8 mouse cellular contexts compared by ENCODE assay signal in the genomic region with DNA sequence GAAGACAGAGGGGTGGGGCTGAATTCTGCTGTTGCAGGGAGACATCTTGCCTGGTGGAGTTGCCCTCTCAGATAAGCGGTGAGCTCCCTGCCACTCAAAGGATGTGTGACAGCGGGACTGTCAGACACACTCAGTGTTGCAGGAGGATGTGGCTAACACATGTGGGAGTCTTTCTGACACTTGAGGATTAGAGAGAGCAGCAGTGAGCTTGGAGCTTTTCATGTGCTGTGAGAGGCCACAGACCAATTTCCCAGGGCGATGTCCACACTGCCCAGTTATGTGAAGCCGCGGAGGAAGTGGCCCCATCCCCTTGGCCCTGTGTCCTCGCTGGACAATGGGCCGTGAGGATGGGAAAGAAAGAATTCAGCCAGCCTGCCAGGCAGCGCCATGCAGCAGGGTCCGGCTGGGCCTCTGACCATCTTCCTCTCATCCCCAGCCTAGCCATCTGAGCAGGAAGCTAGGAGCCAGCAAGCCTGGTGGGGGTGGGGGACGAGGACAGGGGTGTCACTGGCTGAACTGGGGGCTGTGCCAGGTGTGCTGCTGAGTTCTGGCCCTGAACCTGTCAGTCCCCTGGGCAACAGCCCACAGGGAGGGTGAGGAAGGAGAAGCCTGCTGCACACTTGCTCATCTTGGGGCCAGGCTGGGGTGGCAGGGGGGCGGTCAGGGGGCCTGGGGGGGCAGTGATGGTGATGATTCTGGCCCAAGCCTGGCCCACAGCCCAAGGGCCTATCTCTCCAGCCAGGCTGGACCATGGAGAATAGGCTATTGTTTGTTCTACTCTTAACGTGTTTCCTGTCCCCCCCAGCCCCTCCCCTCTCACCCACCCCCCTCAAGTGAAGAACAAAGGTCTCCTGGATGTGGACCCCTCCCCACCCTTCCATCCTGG. TPM values are rescaled to one million over a fixed set of nuclear protein-coding genes. Genes with fewer than 3 reads are reported as not detected.
DNase-seq lines count a peak whose midpoint lies in the region; ATAC-seq lines count a peak whose summit lies in the region.

No protein-coding gene starts in this region.

- WGBS in neural tube, embryonic 11.5 days = 15% methylated on average over 11 of the region's 12 CpGs
- WGBS in heart, embryonic 14.5 days = 24% methylated on average over 12 of the region's 12 CpGs
- WGBS in kidney, embryonic 16.5 days = 15% methylated on average over 12 of the region's 12 CpGs

- H3K27me3 ChIP-seq in neural tube, embryonic 11.5 days (ENCODE audit: control insufficient read depth, insufficient read depth, low read length) = no peaks in the 10 kb centered on the region
- no peaks in the 10 kb centered on the region for H3K27me3 ChIP-seq in heart, embryonic 14.5 days (ENCODE audit: control insufficient read depth, insufficient read depth, low read length)
- H3K27me3 ChIP-seq in kidney, embryonic 16.5 days (ENCODE audit: insufficient read depth, low read length) = no peaks in the 10 kb centered on the region

- H3K4me2 ChIP-seq in neural tube, embryonic 11.5 days (ENCODE audit: low read depth) = no peak overlapping the region
- H3K4me2 ChIP-seq in heart, embryonic 14.5 days (ENCODE audit: low read length) = peak overlapping the region; percentile 18; the same call in 1 of the 2 replicates
- H3K4me2 ChIP-seq in kidney, embryonic 16.5 days (replicated peaks; ENCODE audit: low read depth, low read length) = no peak overlapping the region

- no peaks in the 10 kb centered on the region for H3K36me3 ChIP-seq in neural tube, embryonic 11.5 days (ENCODE audit: control insufficient read depth, insufficient read depth, low read length)
- no peaks in the 10 kb centered on the region for H3K36me3 ChIP-seq in heart, embryonic 14.5 days (ENCODE audit: control insufficient read depth, insufficient read depth, low read length)
- no peaks in the 10 kb centered on the region for H3K36me3 ChIP-seq in kidney, embryonic 16.5 days (ENCODE audit: insufficient read depth, low read length)

- H3K4me3 ChIP-seq in neural tube, embryonic 11.5 days (ENCODE audit: low read depth, low read length) = no peak overlapping the region
- no peak overlapping the region for H3K4me3 ChIP-seq in heart, embryonic 14.5 days (ENCODE audit: control insufficient read depth in 1 of 2, insufficient read depth in 1 of 2, low read depth in 1 of 2, low read length in 2 of 2)
- no peak overlapping the region for H3K4me3 ChIP-seq in kidney, embryonic 16.5 days (ENCODE audit: low read length)

- H3K9me3 ChIP-seq in neural tube, embryonic 11.5 days (ENCODE audit: control insufficient read depth, low read length) = no peaks in the 10 kb centered on the region
- no peaks in the 10 kb centered on the region for H3K9me3 ChIP-seq in heart, embryonic 14.5 days (ENCODE audit: control insufficient read depth, low read length)
- H3K9me3 ChIP-seq in kidney, embryonic 16.5 days (ENCODE audit: low read length) = no peaks in the 10 kb centered on the region

- ATAC-seq in neural tube, embryonic 11.5 days (ENCODE audit: insufficient read depth, low FRiP score, low TSS enrichment) = no peak
- peak; percentile 46 for ATAC-seq in heart, embryonic 14.5 days (ENCODE audit: insufficient number of reproducible peaks, insufficient read depth, low FRiP score, low read depth)
- ATAC-seq in kidney, embryonic 16.5 days (ENCODE audit: low FRiP score, low TSS enrichment) = 0 out of 2 replicates have a peak, but pooled peaks have one; percentile 13

- H3K4me1 ChIP-seq in neural tube, embryonic 11.5 days (ENCODE audit: control insufficient read depth, insufficient read depth, low read length) = peaks cover 31% of the 10 kb centered on the region
- H3K4me1 ChIP-seq in heart, embryonic 14.5 days (ENCODE audit: control insufficient read depth in 2 of 2, insufficient read depth in 2 of 2, low read length in 2 of 2) = peaks cover 44 to 53% of the 10 kb centered on the region in 2 experiments
- H3K4me1 ChIP-seq in kidney, embryonic 16.5 days (ENCODE audit: insufficient read depth, low read length) = peaks cover 74% of the 10 kb centered on the region

- DNase-seq in neural tube, embryonic 11.5 days (ENCODE audit: low spot score) = no peak
- no peak for DNase-seq in neural tube, embryonic 10.5 days (ENCODE audit: extremely low spot score, low spot score)
- DNase-seq in embryo, embryonic 10 days (ENCODE audit: low spot score) = peak; percentile 71
- DNase-seq in lung, postnatal 14 days = peak; percentile 63
- DNase-seq in testis, postnatal 10 days (ENCODE audit: low spot score) = peak; percentile 66
- no peak for DNase-seq in urinary bladder, postnatal 36 days (ENCODE audit: low spot score in 2 of 2)

- H3K27ac ChIP-seq in neural tube, embryonic 11.5 days (ENCODE audit: low read depth, low read length) = peak overlapping the region; percentile 63
- peak overlapping the region; percentile 84 to 91 for H3K27ac ChIP-seq in heart, embryonic 14.5 days (replicated peaks in 1 of 2; ENCODE audit: control insufficient read depth in 1 of 2, insufficient read depth in 1 of 2, low read depth in 2 of 2, low read length in 2 of 2)
- peak overlapping the region; percentile 93 for H3K27ac ChIP-seq in kidney, embryonic 16.5 days (ENCODE audit: low read length)

- H3K9ac ChIP-seq in neural tube, embryonic 11.5 days (ENCODE audit: low read length) = peak overlapping the region; percentile 37; the same call in 1 of the 2 replicates
- H3K9ac ChIP-seq in heart, embryonic 14.5 days (ENCODE audit: low read length) = peak overlapping the region; percentile 48; the same call in 1 of the 2 replicates
- peak overlapping the region; percentile 49 for H3K9ac ChIP-seq in kidney, embryonic 16.5 days (replicated peaks; ENCODE audit: low read length)

RNA-seq across cellular contexts. Expression of gene Cdc42ep1, which starts 7.0 kb away (rescaled TPM):
- 14.0 and 15.1 TPM in 2 replicates for polyA plus RNA-seq in neural tube, embryonic 11.5 days (2014; fragmentation: Nextera tagmentation; extraction: Ambion mirVana)
- 29.0 and 30.1 TPM in 2 replicates for polyA plus RNA-seq in heart, embryonic 14.5 days (2014; fragmentation: Nextera tagmentation; extraction: Ambion mirVana)
- 58.5 and 59.7 TPM in 2 replicates for polyA plus RNA-seq in kidney, embryonic 16.5 days (2015; fragmentation: Nextera tagmentation; extraction: Ambion mirVana)

RNA-seq across cellular contexts. Expression of gene Lgals2, which starts 19.9 kb away (rescaled TPM):
- polyA plus RNA-seq in neural tube, embryonic 11.5 days (2014; fragmentation: Nextera tagmentation; extraction: Ambion mirVana) = not detected in 2 replicates
- not detected in 2 replicates for polyA plus RNA-seq in heart, embryonic 14.5 days (2014; fragmentation: Nextera tagmentation; extraction: Ambion mirVana)
- 0.54 and 0.77 TPM in 2 replicates for polyA plus RNA-seq in kidney, embryonic 16.5 days (2015; fragmentation: Nextera tagmentation; extraction: Ambion mirVana)

RNA-seq across cellular contexts. Expression of gene Card10, which starts 32.6 kb away (rescaled TPM):
- polyA plus RNA-seq in neural tube, embryonic 11.5 days (2014; fragmentation: Nextera tagmentation; extraction: Ambion mirVana) = 3.3 and 3.7 TPM in 2 replicates
- polyA plus RNA-seq in heart, embryonic 14.5 days (2014; fragmentation: Nextera tagmentation; extraction: Ambion mirVana) = 6.5 and 7.1 TPM in 2 replicates
- 9.9 and 10.6 TPM in 2 replicates for polyA plus RNA-seq in kidney, embryonic 16.5 days (2015; fragmentation: Nextera tagmentation; extraction: Ambion mirVana)

RNA-seq across cellular contexts. Expression of gene Gga1, which starts 41.5 kb away (rescaled TPM):
- polyA plus RNA-seq in neural tube, embryonic 11.5 days (2014; fragmentation: Nextera tagmentation; extraction: Ambion mirVana) = 36.4 and 37.0 TPM in 2 replicates
- polyA plus RNA-seq in heart, embryonic 14.5 days (2014; fragmentation: Nextera tagmentation; extraction: Ambion mirVana) = 30.7 and 33.2 TPM in 2 replicates
- 54.7 and 61.9 TPM in 2 replicates for polyA plus RNA-seq in kidney, embryonic 16.5 days (2015; fragmentation: Nextera tagmentation; extraction: Ambion mirVana)

Comparison
In these comparisons a context has a peak if more than half of its experiments do, and no peak if none do; other contexts are left out.
1. DNase-seq: peak in embryo, embryonic 10 days (single experiment), lung, postnatal 14 days (single experiment) and testis, postnatal 10 days (single experiment); none in neural tube, embryonic 11.5 days (single experiment), neural tube, embryonic 10.5 days (single experiment) and urinary bladder, postnatal 36 days (0 of 2).
2. Peak in every context shown above with its lines, with median percentiles within 50 percentile points of each other: H3K27ac ChIP-seq and H3K9ac ChIP-seq.